Mouse (Mus musculus) forebrain, postnatal 0 days (tissue): Measurements from ENCODE around the gene Als2cl. TPM values are rescaled to one million over a fixed set of nuclear protein-coding genes. Genes with fewer than 3 reads are reported as not detected.

Experiments
- ATAC-seq: fragments of 200-750 bp; cut with Nextera tagmentation; 2 replicates; pipeline ENCODE4 v1.8.0; 2017; ENCODE audit warnings: mild to moderate bottlenecking, moderate library complexity
- DNase-seq: peaks from one replicate; pipeline ENCODE4 v3.0.0-alpha.2; 2015
- H3K27ac ChIP-seq: fragments of 300-500 bp; sonication (generic); 2 replicates; pipeline ENCODE4 v1.5.1; 2014; ENCODE audit warnings: low read depth, mild to moderate bottlenecking, antibody characterized with exemption, low read length, moderate library complexity, mixed read lengths
- H3K27me3 ChIP-seq: fragments of 300-500 bp; sonication (generic); 2 replicates; pipeline ENCODE4 v1.6.1; 2014; ENCODE audit warnings: mild to moderate bottlenecking, low read length, mixed read lengths; ENCODE audit not compliant: insufficient read depth
- H3K36me3 ChIP-seq: fragments of 300-500 bp; sonication (generic); 2 replicates; pipeline ENCODE4 v1.6.1; 2014; ENCODE audit warnings: mild to moderate bottlenecking, moderate library complexity; ENCODE audit not compliant: insufficient read depth
- H3K4me1 ChIP-seq: fragments of 300-500 bp; sonication (generic); 2 replicates; pipeline ENCODE4 v1.6.1; 2014; ENCODE audit warnings: antibody characterized with exemption; ENCODE audit not compliant: insufficient read depth
- H3K4me2 ChIP-seq: fragments of 300-500 bp; sonication (generic); 2 replicates; pipeline ENCODE4 v1.6.1; 2014; ENCODE audit warnings: low read depth, mild to moderate bottlenecking, moderate library complexity
- H3K4me3 ChIP-seq: fragments of 300-500 bp; sonication (generic); 2 replicates; pipeline ENCODE4 v1.5.1; 2014; ENCODE audit warnings: low read depth, low read length, mixed read lengths
- H3K9ac ChIP-seq: fragments of 300-500 bp; sonication (generic); 2 replicates; pipeline ENCODE4 v1.6.1; 2014; ENCODE audit warnings: mild to moderate bottlenecking
- H3K9me3 ChIP-seq: fragments of 300-500 bp; sonication (generic); 2 replicates; pipeline ENCODE4 v1.6.1; 2016; ENCODE audit warnings: low read length
- CTCF ChIP-seq: sonication (generic); IDR thresholded peaks from 2 replicates; pipeline ENCODE4 v1.5.1; 2016; ENCODE audit warnings: antibody characterized with exemption, control low read depth, low read depth
- WGBS: fragments of 180-500 bp; shearing (Covaris S2); extraction: QIAGEN DNeasy Blood & Tissue Kit; methylation state at CpG from one replicate; pipeline ENCODE4 v1.1.7; 2014; 5-methylcytosine and 5-hydroxymethylcytosine counted together
- polyA plus RNA-seq: library from polyadenylated mRNA; unstranded; fragments of >200 nt; fragmentation: Nextera tagmentation; extraction: Ambion mirVana; gene quantifications from 2 replicates; pipeline ENCODE4 v1.2.1, GENCODE M21; 2015
- total RNA-seq: library from RNA; depleted of rRNA; stranded (reverse); fragments of >200 nt; gene quantifications from 2 replicates; pipeline ENCODE4 v1.2.3, GENCODE M21; 2014

Gene Als2cl
- total and polyA plus RNA-seq, 2 experiments from 2014 or later = 1.6 to 4.6 TPM

DNA sequence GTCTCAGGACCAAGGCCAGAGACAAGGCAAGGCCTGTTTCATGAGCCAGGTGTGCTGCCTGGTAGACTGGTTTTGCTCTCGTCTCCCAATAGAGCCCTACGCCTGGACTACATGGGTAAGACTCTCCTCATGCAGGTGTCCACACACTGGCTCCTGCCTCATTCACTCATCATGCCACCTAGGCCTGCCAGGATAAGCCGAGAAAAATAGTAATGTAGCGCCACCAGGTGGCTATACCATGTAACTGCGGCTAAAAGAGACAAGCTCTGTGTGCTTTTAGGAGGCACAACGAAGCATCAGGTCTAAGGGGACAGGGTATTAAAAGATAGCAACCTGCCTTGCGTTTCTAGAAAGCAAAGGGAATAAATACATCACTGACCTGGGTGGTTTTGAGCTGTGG lies 8.6 kb upstream of the Als2cl start:
- H3K4me2 ChIP-seq = no peak overlapping the region
- H3K4me3 ChIP-seq = no peak overlapping the region
- 27% methylated on average over 7 of the region's 7 CpGs for WGBS
- ATAC-seq (no peak; the same call in 1 of the 2 replicates), DNase-seq (peak; percentile 65)
- H3K27ac ChIP-seq = no peak overlapping the region
- peak; percentile 80 for TF ChIP-seq CTCF
- no peaks in the 10 kb centered on the region for H3K27me3 ChIP-seq
- peaks cover 10% of the 10 kb centered on the region; the same call in 1 of the 2 replicates for H3K4me1 ChIP-seq
- H3K9ac ChIP-seq = no peak overlapping the region
- no peaks in the 10 kb centered on the region for H3K9me3 ChIP-seq
- H3K36me3 ChIP-seq = no peaks in the 10 kb centered on the region

- Histone ChIP-seq H3K4me2 (peak overlapping the region; percentile 55), H3K36me3 (no peaks in the 10 kb centered on the region), H3K9ac (peak overlapping the region; percentile 39; the same call in 1 of the 2 replicates), H3K4me1 (peaks cover 10% of the 10 kb centered on the region; the same call in 1 of the 2 replicates), H3K4me3 (peak overlapping the region; percentile 26), H3K27me3 (no peaks in the 10 kb centered on the region), H3K9me3 (no peaks in the 10 kb centered on the region), H3K27ac (no peak overlapping the region)
- 6% methylated on average over 40 of the region's 40 CpGs for WGBS
- TF ChIP-seq CTCF = peak; percentile 42
- ATAC-seq = peak; percentile 80
- peak; percentile 77 for DNase-seq
These were observed 5.7 kb upstream of the Als2cl start for GRCm38 (mm10) chr9:110873681-110874659.

DNA sequence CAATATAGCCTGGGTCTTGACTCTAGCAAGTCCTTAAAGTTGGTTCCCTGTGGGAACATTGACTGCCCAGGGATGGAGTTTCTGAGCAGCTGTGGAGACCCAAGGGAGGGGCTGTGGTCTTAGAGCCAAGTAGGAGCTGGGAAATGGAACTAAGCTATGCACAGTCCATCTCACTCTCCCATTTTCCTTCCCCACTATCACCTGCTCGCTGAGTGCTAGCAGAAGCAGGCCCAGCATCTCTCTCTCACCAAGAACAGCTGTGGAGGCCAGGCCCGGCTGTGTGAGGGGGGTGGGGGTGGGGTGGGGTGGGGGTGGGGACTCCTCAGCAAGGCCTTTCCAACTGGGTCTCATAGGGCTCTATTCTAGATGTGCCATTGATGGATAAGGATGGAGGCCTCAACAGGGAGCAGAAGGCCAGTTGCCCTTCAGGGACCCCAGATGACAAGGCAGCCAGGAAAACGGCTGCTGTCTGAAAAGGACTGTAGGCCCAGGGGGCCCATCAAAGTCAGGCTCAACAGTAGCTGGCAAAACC lies 4.9 kb upstream of the Als2cl start:
- Histone ChIP-seq H3K36me3 (no peaks in the 10 kb centered on the region), H3K4me3 (no peak overlapping the region), H3K9me3 (no peaks in the 10 kb centered on the region), H3K4me2 (no peak overlapping the region), H3K4me1 (peaks cover 10% of the 10 kb centered on the region; the same call in 1 of the 2 replicates), H3K27me3 (no peaks in the 10 kb centered on the region; the same call in 1 of the 2 replicates), H3K27ac (no peak overlapping the region), H3K9ac (no peak overlapping the region)
- no peak for DNase-seq
- ATAC-seq = peak; percentile 36
- WGBS = 15% methylated on average over 3 of the region's 3 CpGs
- TF ChIP-seq CTCF = no peak

DNA sequence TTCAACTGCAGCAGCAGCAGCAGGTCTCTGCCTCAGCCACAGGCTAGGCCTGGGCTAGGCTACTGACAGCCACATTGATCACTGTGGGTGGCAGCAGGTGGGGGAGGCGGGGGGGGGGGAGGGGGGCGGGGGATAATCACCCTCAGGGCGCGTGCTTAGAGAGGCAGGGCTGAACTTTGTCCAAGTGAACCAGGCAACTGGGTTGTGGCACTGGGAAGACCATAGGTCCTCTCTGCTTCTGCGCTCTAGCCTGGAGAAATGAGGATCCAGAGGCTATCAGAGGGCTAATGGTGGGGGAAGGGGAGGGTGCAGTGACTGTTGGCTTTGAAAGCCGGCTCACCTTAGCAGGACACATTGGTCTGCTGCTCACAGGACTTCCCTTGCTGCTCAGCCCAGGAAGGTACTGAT lies 4.4 kb upstream of the Als2cl start:
- H3K9me3 ChIP-seq = no peaks in the 10 kb centered on the region
- peaks cover 10% of the 10 kb centered on the region; the same call in 1 of the 2 replicates for H3K4me1 ChIP-seq
- no peaks in the 10 kb centered on the region for H3K36me3 ChIP-seq
- DNase-seq = no peak
- WGBS = 24% methylated on average over 4 of the region's 6 CpGs
- H3K9ac ChIP-seq = no peak overlapping the region
- H3K4me2 ChIP-seq = no peak overlapping the region
- no peak for ATAC-seq
- H3K4me3 ChIP-seq = no peak overlapping the region
- TF ChIP-seq CTCF = no peak
- H3K27me3 ChIP-seq = no peaks in the 10 kb centered on the region; the same call in 1 of the 2 replicates
- H3K27ac ChIP-seq = no peak overlapping the region

GRCm38 (mm10) chr9:110877353-110877752 lies 2.3 kb upstream of the Als2cl start:
- Histone ChIP-seq H3K4me1 (peaks cover 10% of the 10 kb centered on the region; the same call in 1 of the 2 replicates), H3K9me3 (no peaks in the 10 kb centered on the region), H3K9ac (no peak overlapping the region), H3K27me3 (peaks cover 9% of the 10 kb centered on the region), H3K4me2 (no peak overlapping the region), H3K4me3 (no peak overlapping the region), H3K27ac (no peak overlapping the region), H3K36me3 (no peaks in the 10 kb centered on the region)
- no peak for ATAC-seq
- no peak for DNase-seq
- no peak for TF ChIP-seq CTCF
- 92% methylated on average over 1 of the region's 1 CpGs for WGBS

DNA sequence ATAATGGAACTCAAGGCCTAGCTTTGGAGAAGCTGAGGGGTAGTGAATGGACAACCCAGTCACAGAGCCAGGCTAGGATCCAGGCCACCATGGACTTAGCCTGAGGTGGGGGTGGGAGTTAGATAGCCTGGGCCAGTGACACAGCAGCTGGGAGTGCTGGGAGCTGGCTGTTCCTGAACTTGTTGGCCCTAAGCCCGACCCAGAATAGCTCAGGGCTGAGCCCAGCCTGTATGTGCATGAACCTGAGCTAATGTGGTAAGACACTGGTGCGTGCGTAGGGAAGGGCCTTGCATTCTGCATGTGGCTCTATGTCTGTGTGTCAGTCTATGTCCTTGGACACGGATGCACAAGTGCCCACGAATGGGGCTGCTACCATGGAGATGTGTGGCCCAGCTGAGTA lies 1.8 kb upstream of the Als2cl start:
- Histone ChIP-seq H3K9me3 (no peaks in the 10 kb centered on the region), H3K36me3 (no peaks in the 10 kb centered on the region), H3K4me2 (no peak overlapping the region), H3K4me3 (no peak overlapping the region), H3K27ac (no peak overlapping the region), H3K27me3 (peaks cover 9% of the 10 kb centered on the region), H3K9ac (no peak overlapping the region), H3K4me1 (peaks cover 10% of the 10 kb centered on the region; the same call in 1 of the 2 replicates)
- ATAC-seq (no peak), DNase-seq (peak; percentile 15)
- WGBS = 82% methylated on average over 5 of the region's 5 CpGs
- no peak for TF ChIP-seq CTCF
